Mouse (Mus musculus) thymus, adult 2 months (tissue): ENCODE data around the gene Ptprd.

ENCODE experiments used
- CTCF ChIP-seq: fragments of 200-500 bp; IDR thresholded peaks from 2 replicates; pipeline ENCODE4 v1.5.1; 2012; ENCODE audit warnings: mild to moderate bottlenecking, control low read depth, low read length, moderate library complexity, borderline replicate concordance; ENCODE audit not compliant: control insufficient read depth, poor library complexity, insufficient read depth; ENCODE audit errors: extremely low read depth
- POLR2A ChIP-seq: fragments of 200-500 bp; IDR thresholded peaks from 2 replicates; pipeline ENCODE4 v1.6.1; 2012; ENCODE audit warnings: mild to moderate bottlenecking, low read length, control low read depth, moderate library complexity; ENCODE audit not compliant: control insufficient read depth, poor library complexity, insufficient read depth; ENCODE audit errors: extremely low read depth

GRCm38 (mm10) chr4:76305987-76306386 lies 1905.8 kb downstream of the Ptprd start:
- no peak for TF ChIP-seq POLR2A
- TF ChIP-seq CTCF, result no peak
